Mouse (Mus musculus) stomach, postnatal 0 days (tissue): Measurements from ENCODE around the gene Naaladl2.

Experiments used
- CTCF ChIP-seq: IDR thresholded peaks from 2 replicates; pipeline ENCODE4 v1.5.1; 2016; ENCODE audit warnings: antibody characterized with exemption, low read depth, mild to moderate bottlenecking, moderate library complexity
- EP300 ChIP-seq: optimal IDR thresholded peaks from 2 replicates; pipeline ENCODE3; 2016; ENCODE audit warnings: antibody characterized with exemption

DNA sequence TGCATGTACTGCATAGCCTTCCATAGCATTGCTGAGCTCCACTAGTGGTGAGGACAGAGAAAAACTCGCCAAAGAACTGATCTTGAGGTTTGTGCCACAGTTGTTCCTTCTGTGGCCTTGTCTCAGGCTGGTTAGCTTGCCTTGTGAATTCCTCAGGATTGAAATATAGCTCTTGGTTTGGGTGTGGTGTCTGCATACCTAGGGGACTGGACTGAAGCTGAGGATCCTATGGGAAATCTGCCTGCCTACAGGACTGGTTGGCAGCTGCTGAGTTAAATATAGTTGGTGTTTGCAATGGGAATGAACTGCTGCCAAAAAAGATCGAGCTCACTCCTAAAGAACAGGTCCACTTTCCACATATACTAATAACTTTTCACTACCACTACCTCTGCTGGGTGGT is 591.4 kb downstream of the Naaladl2 start:
- TF ChIP-seq CTCF: no peak
- TF ChIP-seq EP300: no peak
